Mouse (Mus musculus) ES-E14 (cell line): ENCODE data around the gene Loxl1.

Experiments used
- MAFK ChIP-seq: IDR thresholded peaks from 2 replicates; pipeline ENCODE4 v1.6.1; 2014; ENCODE audit warnings: mild to moderate bottlenecking, low read depth, low read length, inconsistent platforms; ENCODE audit not compliant: insufficient read depth
- ZC3H11A ChIP-seq: IDR thresholded peaks from 2 replicates; pipeline ENCODE4 v1.6.1; 2012; ENCODE audit warnings: low read depth, mild to moderate bottlenecking, inconsistent platforms, low read length, borderline replicate concordance

DNA sequence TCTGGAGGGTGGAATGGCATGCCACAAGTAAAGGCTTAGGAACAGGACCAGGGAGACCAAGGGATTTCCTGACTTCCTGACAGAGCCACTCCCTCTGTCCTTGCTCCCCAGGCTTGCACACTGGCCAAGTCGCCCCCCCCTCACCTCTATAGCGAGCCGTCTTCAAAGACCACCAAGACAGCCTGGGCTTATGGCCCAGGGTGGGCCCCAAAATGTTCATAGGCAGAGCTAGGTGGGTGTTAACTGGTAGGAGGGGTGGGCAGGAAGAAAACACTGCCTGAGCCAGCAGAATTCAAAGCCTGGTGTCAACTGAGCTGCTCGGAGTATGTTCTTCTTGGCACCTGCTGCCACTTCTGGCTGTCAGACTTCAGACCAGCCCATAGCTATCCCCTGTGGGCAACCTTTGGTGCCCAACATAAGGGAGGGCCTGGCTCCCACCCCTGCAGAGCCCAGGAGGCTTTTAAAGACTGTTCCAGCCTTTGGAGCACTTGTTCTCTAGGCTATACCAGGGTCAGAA is 15.0 kb downstream of the Loxl1 start:
- TF ChIP-seq MAFK (no peak), ZC3H11A (no peak)
